Mouse (Mus musculus): ENCODE measurements around the gene Ptprz1.
"Not testable (repeated sequence)": the region's sequence is repeated elsewhere in the genome, so short reads cannot be mapped to it uniquely, and the experiment has no call there.

Gene Ptprz1

GRCm38 (mm10) chr6:23014988-23015613, 139.8 kb downstream of the Ptprz1 start:
- DNase-seq: no peak

GRCm38 (mm10) chr6:23028251-23028650, 152.9 kb downstream of the Ptprz1 start:
- no peak for DNase-seq

GRCm38 (mm10) chr6:23048836-23049235, 173.5 kb downstream of the Ptprz1 start:
- DNase-seq: no peak

GRCm38 (mm10) chr6:23055734-23056133, 180.4 kb downstream of the Ptprz1 start:
- no peak for DNase-seq

- DNase-seq: no peak
Measured at GRCm38 (mm10) chr6:23076060-23076459, 200.8 kb downstream of the Ptprz1 start.

- DNase-seq: no peak
Measured at GRCm38 (mm10) chr6:23078273-23078672, 203.0 kb downstream of the Ptprz1 start.

GRCm38 (mm10) chr6:23079991-23080680, 204.8 kb downstream of the Ptprz1 start:
- DNase-seq: no peak

GRCm38 (mm10) chr6:23084587-23085421, 209.5 kb downstream of the Ptprz1 start:
- DNase-seq: no peak

GRCm38 (mm10) chr6:23089292-23089691, 214.0 kb downstream of the Ptprz1 start:
- DNase-seq: not testable (repeated sequence)

GRCm38 (mm10) chr6:23090346-23091055, 215.2 kb downstream of the Ptprz1 start:
- DNase-seq: not testable (repeated sequence)
